Mouse (Mus musculus) testis, adult 2 months (tissue): ENCODE measurements around the gene Slc22a15. TPM values are rescaled to one million over a fixed set of nuclear protein-coding genes. Genes with fewer than 3 reads are reported as not detected.
A peak's percentile ranks its signal among the peaks of the same experiment; 100 is the strongest.
"Not testable (repeated sequence)": the region's sequence is repeated elsewhere in the genome, so short reads cannot be mapped to it uniquely, and the experiment has no call there.

Experiments used
- H3K27ac ChIP-seq: fragments of 200-500 bp; 2 replicates; pipeline ENCODE4 v1.5.1; 2012; ENCODE audit warnings: low read depth, low read length; ENCODE audit not compliant: control insufficient read depth, insufficient read depth
- H3K27me3 ChIP-seq: fragments of 200-500 bp; 2 replicates; pipeline ENCODE4 v1.6.1; 2012; ENCODE audit warnings: mild to moderate bottlenecking, low read length, moderate library complexity; ENCODE audit not compliant: control insufficient read depth, insufficient read depth
- H3K36me3 ChIP-seq: fragments of 200-500 bp; 2 replicates; pipeline ENCODE4 v1.6.1; 2012; ENCODE audit warnings: mild to moderate bottlenecking, low read length; ENCODE audit not compliant: control insufficient read depth, insufficient read depth
- H3K4me1 ChIP-seq: fragments of 200-500 bp; 2 replicates; pipeline ENCODE4 v1.6.1; 2012; ENCODE audit warnings: low read length; ENCODE audit not compliant: control insufficient read depth, insufficient read depth
- H3K4me3 ChIP-seq: fragments of 200-500 bp; 2 replicates; pipeline ENCODE4 v1.5.1; 2012; ENCODE audit warnings: low read depth, mild to moderate bottlenecking, low read length, moderate library complexity, mixed read lengths; ENCODE audit not compliant: control insufficient read depth
- CTCF ChIP-seq: fragments of 200-500 bp; IDR thresholded peaks from 2 replicates; pipeline ENCODE4 v1.5.1; 2012; ENCODE audit warnings: low read depth, mild to moderate bottlenecking, inconsistent platforms, low read length, moderate library complexity; ENCODE audit not compliant: control insufficient read depth, insufficient read depth, insufficient replicate concordance
- POLR2A ChIP-seq: fragments of 200-500 bp; IDR thresholded peaks from 2 replicates; pipeline ENCODE4 v1.6.1; 2012; ENCODE audit warnings: low read depth, mild to moderate bottlenecking, inconsistent platforms, low read length, moderate library complexity; ENCODE audit not compliant: control insufficient read depth
- polyA plus RNA-seq: library from polyadenylated mRNA; depleted of rRNA; stranded (reverse); fragments of >200 nt; gene quantifications from 2 replicates; pipeline ENCODE4 v1.2.3, GENCODE M21; 2012

Slc22a15 gene
- polyA plus RNA-seq, 1 experiment: 54.7 TPM

DNA sequence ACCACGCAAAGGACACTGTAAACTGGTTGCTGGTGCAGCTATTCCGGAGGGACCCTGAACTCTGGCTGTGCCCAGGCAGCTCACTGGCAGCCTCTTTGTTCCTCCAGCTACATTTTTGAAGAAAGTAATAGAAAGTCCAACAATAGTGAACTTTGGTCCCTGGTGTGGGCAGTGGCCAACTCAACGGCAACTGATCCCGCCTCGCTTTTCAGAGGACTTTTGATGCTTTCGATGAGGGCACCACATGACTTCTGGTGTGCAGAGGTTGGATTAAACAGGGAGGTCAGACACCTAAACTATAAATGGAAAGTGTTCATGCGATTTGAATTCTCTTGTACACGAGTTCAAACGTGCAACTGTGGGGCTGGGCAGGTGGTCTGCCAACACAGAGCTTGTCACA is 99.9 kb downstream of the Slc22a15 start:
- no peak for TF ChIP-seq POLR2A
- no peak for TF ChIP-seq CTCF
- Histone ChIP-seq H3K4me3 (no peak overlapping the region), H3K27me3 (no peaks in the 10 kb centered on the region), H3K4me1 (no peaks in the 10 kb centered on the region), H3K36me3 (no peaks in the 10 kb centered on the region), H3K27ac (no peak overlapping the region)

DNA sequence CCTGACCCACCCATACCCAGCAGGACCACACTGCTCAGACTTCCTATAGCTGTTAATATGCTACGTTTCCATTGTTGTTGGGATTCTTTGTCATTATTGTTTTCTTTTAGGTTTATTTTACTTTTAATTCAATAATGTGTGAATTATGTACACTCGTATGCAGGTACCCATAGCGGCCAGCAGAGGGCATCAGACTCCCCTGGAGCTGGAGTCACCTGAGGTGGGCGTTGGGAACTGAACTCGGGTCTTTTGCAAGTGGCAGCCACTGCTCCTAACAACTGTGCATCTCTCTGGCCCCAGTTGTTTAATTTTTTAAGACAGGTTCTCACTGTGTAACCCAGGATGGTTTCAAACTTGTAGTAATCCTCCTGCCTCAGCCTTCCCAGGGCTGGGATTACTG is 102.2 kb downstream of the Slc22a15 start:
- TF ChIP-seq CTCF: peak; percentile 52; the same call in 1 of the 2 replicates
- TF ChIP-seq POLR2A: no peak
- H3K36me3 ChIP-seq: no peaks in the 10 kb centered on the region
- H3K4me1 ChIP-seq: no peaks in the 10 kb centered on the region
- no peak overlapping the region for H3K27ac ChIP-seq
- H3K27me3 ChIP-seq: no peaks in the 10 kb centered on the region
- H3K4me3 ChIP-seq: no peak overlapping the region

DNA sequence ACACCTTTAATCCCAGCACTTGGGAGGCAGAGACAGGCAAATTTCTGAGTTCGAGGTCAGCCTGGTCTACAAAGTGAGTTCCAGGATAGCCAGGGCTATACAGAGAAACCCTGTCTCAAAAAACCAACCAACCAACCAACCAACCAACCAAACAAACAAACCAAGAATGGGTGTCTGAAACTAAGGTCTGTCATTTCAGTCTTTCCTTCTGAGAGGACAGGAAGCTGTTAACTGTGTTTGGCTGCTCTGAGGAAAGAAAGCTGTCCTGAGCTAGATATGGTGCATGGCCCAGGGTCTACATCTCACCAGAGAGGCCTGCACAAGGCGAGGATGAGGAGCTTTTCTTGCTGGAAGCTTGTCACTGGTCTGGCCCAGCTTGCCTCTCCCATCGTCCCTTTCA is 103.5 kb downstream of the Slc22a15 start:
- not testable (repeated sequence) for H3K4me1 ChIP-seq, H3K27ac ChIP-seq, H3K4me3 ChIP-seq, H3K36me3 ChIP-seq, H3K27me3 ChIP-seq

DNA sequence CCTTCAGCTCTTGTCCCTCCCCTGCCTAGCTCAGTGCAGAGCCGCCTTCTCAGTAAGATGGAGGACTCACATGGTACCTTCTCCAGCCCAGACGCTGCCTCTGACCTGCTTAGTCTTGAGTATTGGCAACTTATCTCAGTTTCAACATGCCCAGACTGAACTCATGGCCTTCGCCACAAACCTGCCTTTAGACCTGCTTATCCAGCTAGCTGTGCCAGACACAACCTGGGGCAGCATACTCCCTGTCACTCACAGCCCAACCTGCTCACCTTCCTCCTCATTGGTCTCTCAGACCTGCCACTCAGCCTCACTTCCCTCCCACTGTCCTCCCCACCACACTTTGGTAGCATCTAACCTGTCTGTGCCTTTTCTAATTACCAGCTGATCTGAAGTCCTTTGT is 108.2 kb downstream of the Slc22a15 start:
- no peaks in the 10 kb centered on the region for H3K27me3 ChIP-seq
- TF ChIP-seq POLR2A (no peak), CTCF (no peak)
- H3K4me3 ChIP-seq: no peak overlapping the region
- H3K36me3 ChIP-seq: no peaks in the 10 kb centered on the region
- H3K27ac ChIP-seq: no peak overlapping the region
- no peaks in the 10 kb centered on the region for H3K4me1 ChIP-seq

DNA sequence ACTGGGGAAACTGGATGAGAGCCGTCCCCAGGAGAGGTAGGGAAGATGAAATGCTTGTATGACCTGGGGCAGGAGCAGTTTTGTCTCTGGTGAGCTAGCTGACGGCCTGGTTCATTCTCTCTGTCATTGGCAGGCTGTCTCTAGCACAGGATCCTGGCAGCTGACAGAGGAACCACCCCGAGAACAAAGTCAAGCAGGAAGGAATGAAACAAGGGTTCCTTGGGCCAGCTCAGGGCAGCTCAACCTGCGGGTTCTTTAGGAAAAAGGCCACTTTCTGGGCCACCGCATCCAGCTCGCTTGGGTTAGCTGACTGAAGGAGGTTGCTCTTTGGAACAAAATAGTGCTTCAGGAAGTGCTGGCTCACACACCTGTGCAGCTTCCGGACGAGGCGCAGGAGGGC is 109.5 kb downstream of the Slc22a15 start:
- Histone ChIP-seq H3K4me1 (no peaks in the 10 kb centered on the region), H3K36me3 (no peaks in the 10 kb centered on the region), H3K4me3 (no peak overlapping the region), H3K27ac (no peak overlapping the region), H3K27me3 (no peaks in the 10 kb centered on the region)
- no peak for TF ChIP-seq CTCF

DNA sequence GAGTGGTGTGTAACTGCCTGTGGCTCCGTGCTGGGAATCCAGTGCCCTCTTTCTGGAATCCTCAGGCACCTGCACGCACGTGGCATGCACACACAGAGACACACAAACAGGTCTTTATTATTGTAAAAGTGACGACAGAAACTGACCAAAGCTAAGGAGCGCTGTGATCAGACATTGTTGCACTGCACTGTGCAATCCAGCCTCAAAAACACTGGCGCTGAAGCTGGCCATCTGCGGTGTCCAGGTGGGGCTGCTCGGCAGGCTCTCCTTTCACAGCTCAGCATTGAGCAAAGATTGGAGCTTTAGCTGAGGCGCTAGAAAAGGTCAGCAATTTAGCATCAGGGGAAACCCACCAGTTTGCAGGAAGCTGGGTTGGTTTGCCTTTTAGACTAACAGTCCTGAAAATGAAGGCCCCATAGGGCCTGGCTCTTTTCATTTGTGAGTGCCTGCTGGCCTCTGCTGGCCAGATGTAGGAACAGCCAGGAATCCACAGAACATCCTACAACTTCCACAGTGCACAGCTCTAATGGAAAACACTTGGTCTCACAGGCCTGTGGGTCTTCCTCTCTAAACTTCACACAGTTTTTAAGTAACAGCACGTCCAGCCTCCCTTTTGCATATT is 111.8 kb downstream of the Slc22a15 start:
- H3K4me1 ChIP-seq: no peaks in the 10 kb centered on the region
- H3K27ac ChIP-seq: no peak overlapping the region

GRCm38 (mm10) chr3:101811931-101812330 is 112.3 kb downstream of the Slc22a15 start:
- Histone ChIP-seq H3K4me1 (no peaks in the 10 kb centered on the region), H3K27ac (no peak overlapping the region), H3K36me3 (no peaks in the 10 kb centered on the region), H3K27me3 (no peaks in the 10 kb centered on the region), H3K4me3 (no peak overlapping the region)
- TF ChIP-seq POLR2A: no peak

More for the DNA sequence above, 111.8 kb downstream of the Slc22a15 start:
- Histone ChIP-seq H3K27me3 (no peaks in the 10 kb centered on the region), H3K4me3 (no peak overlapping the region), H3K36me3 (no peaks in the 10 kb centered on the region)
- TF ChIP-seq CTCF: peak; percentile 51; the same call in 1 of the 2 replicates
- no peak for TF ChIP-seq POLR2A

DNA sequence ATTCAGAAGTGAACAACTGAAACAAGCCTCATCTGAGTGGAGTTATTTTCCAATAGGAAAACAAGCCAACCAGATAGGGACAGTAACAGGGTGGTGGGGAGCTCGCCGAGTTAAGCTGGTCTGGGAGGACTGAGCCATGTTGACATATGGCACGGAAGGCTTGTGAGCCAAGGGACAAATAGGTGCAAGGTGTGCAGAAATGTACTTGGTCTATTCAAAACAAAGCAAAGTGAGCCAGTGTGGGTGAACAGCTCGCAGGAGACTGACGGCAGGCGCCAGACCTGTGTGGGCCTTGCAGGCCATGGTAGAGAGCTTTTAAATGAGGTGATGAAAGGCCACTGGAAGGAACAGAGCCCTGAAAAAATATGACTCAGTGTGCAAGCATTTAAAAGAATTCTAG is 116.6 kb downstream of the Slc22a15 start:
- Histone ChIP-seq H3K27ac (no peak overlapping the region), H3K36me3 (no peaks in the 10 kb centered on the region), H3K4me1 (peaks cover 9% of the 10 kb centered on the region), H3K27me3 (no peaks in the 10 kb centered on the region), H3K4me3 (no peak overlapping the region)
- TF ChIP-seq POLR2A: no peak
- no peak for TF ChIP-seq CTCF
